Mouse (Mus musculus) heart, postnatal 10 days (tissue): Measurements from ENCODE around the gene 9430015G10Rik. TPM values are rescaled to one million over a fixed set of nuclear protein-coding genes. Genes with fewer than 3 reads are reported as not detected.
"Not testable (repeated sequence)": the region's sequence is repeated elsewhere in the genome, so short reads cannot be mapped to it uniquely, and the experiment has no call there.

ENCODE experiments used
- DNase-seq, 2 experiments: peaks; one replicate each; pipeline ENCODE4 v3.0.0; 2021
- intact Hi-C: fragments of 180-260 bp; cut with DNase I; formaldehyde crosslinking; loops from one replicate; pipeline ENCODE4 v1.15.1; 2025
- total RNA-seq, 2 experiments: library from RNA; stranded (reverse); gene quantifications; 2 replicates each; pipeline ENCODE4 v1.2.3; 2021

The 9430015G10Rik gene
- total RNA-seq, 2 experiments from 2014 or later: 5.6 to 6.1 TPM

DNA sequence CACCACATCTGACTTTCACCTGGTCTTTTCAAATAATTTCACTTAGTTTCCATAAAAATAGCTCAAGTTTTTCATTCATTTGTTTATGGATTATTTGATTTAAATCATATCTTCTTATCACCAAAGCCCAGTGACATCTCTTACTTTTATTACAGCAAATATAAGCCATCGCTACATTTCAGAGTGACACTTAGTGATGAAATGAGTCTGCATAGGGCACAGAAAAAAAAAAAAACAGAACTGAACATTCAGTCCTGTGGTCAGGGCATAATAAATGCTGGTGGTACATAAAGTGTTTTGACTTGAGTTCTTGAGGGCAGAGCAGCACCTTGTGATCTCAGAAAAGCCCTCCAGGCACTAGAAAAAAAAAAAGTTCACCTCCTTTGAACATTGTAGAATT is 13.6 kb upstream of the 9430015G10Rik start:
- intact Hi-C loops: no loop called here
- DNase-seq: no peak

- no peak for DNase-seq
- intact Hi-C loops: no loop called here
Measured at GRCm38 (mm10) chr4:156097770-156098366, 11.9 kb upstream of the 9430015G10Rik start.

GRCm38 (mm10) chr4:156099427-156099826 is 10.4 kb upstream of the 9430015G10Rik start:
- no peak for DNase-seq
- intact Hi-C loops: no loop called here

- intact Hi-C loops: loop anchor here (10.0 kb wide), 1 partner anchor 246 kb away; no protein-coding TSS in a partner anchor
- no peak for DNase-seq
Measured at GRCm38 (mm10) chr4:156100501-156100900, 9.3 kb upstream of the 9430015G10Rik start.

GRCm38 (mm10) chr4:156101481-156101903 is 8.3 kb upstream of the 9430015G10Rik start:
- intact Hi-C loops: loop anchor here (1.0 to 10.0 kb wide), 2 partner anchors 142 to 247 kb away; no protein-coding TSS in a partner anchor
- no peak for DNase-seq

GRCm38 (mm10) chr4:156103342-156103741 is 6.4 kb upstream of the 9430015G10Rik start:
- DNase-seq: no peak
- intact Hi-C loops: loop anchor here (10.0 kb wide), 1 partner anchor 249 kb away; no protein-coding TSS in a partner anchor

- intact Hi-C loops: loop anchor here (10.0 kb wide), 1 partner anchor 254 kb away; no protein-coding TSS in a partner anchor
- DNase-seq: peak; percentile 75
Measured at GRCm38 (mm10) chr4:156108606-156109546, 906 bp upstream of the 9430015G10Rik start.

- no peak for DNase-seq
- intact Hi-C loops: no loop called here
Measured at GRCm38 (mm10) chr4:156124077-156124476, 14.3 kb downstream of the 9430015G10Rik start.

- no peak for DNase-seq
- intact Hi-C loops: no loop called here
Measured at GRCm38 (mm10) chr4:156125393-156125792, 15.6 kb downstream of the 9430015G10Rik start.

DNA sequence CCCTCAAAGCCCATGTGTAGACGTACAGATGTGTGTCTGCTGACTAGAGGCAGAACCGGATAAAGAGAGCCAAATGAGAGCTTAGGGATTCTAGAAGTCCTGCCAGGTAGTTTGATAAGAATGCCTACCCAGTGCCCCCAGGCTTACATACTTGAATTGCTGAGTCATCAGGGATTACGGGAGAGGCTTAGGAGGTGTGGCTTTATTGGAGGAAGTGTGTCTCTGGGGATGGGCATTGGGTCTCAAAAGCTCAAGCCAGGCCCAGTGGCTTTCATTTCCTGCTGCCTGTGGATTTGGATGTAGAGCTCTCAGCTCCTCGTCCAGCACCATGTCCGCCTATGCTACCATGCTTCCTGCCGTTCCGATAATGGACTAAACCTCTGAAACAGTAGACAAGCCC is 17.1 kb downstream of the 9430015G10Rik start:
- intact Hi-C loops: no loop called here
- no peak for DNase-seq

DNA sequence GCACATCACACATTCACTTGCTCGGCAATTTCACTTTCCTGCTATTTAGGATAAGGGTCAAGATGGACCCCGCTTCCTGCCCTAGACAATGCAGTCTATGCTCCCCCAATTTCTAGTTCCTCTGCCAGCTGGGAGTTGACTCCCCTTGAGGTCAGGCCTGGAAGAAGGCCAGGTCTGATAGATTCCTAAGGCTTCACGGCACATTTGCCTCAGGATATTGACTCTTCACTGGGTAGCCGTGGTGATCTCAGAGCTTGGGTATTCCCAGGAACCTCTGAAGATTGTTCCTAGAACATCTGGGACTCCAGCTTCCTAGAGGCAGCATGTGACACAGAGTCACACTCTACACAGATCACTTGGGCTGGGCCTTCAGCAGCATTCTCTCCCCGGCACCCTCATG is 19.0 kb downstream of the 9430015G10Rik start:
- peak in 1 of 2 experiments; percentile 23 for DNase-seq
- intact Hi-C loops: no loop called here

GRCm38 (mm10) chr4:156130436-156130835 is 20.7 kb downstream of the 9430015G10Rik start, which contains the start of gene Rnf223:
TSS of gene Rnf223 (plus strand) at chr4:156130513.
- DNase-seq: no peak
- intact Hi-C loops: no loop called here

DNA sequence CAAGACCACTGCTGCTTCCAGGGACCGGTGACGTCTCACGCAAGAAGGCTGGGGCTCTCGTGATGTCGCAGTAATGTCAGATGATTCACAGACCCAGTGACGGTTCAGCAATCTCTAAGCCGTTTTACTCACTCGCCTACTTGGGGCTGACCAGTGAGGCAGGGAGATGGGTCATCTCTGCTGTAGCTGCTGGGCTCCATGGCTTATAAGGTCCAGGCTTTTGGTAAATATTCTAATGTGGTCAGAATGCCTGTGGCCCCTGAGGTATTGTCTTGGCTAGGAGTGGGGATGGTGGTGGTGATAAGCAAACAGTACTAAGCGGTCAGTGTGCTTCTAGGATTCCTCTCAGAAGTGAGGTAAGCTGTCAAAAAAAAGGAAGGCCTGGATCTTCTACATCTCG is 21.2 kb downstream of the 9430015G10Rik start:
- intact Hi-C loops: no loop called here
- no peak for DNase-seq

DNA sequence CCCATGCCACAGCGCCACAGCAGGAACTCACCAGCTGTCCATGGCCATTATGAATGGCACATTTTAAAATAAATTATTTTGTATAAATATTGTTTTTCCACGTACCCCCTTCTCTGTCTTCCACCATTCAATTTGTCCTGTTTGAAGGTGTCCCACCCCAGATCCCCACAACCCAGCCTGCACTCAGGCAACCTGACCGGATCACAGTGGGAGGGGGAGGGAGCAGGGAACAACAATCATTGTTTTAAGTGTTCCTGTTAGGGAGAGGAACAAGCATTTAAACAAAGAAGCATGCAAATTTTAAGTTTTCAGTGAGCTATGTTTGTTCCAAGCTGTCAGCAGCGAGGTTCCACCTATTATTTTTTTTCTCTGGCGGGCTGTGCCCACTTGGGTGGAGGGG is 23.6 kb downstream of the 9430015G10Rik start:
- DNase-seq: no peak
- intact Hi-C loops: no loop called here

DNA sequence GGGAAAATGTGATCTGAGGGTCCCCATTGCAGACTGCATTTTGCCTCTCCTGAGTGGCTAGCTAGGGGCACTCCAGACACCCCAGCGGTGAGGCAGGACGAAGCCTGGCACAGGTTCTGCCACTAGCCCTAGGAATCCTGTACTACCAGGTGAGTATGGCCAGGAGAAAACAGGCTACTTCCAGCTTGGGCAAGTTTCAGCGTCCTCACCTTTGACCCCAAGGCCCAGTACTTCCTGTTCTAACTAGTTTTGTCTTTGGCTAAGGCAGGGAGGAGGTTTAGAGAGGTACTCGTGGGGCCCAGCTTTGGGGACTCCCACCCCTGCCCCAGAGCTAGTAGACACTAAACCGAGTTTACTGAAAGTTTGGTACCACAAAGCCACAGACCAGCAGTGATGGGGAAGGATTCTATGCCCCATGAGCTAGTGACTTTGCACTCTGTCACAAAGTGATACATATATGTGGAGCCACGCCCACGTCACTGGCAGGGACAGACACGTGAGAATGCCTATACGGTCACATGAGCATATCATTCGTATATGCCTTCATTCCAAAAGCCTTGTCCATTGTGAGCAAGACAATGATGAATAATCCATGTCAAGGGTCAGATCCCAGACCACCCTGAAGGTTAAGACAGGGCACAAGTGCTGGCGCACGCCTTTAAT is 24.3 kb downstream of the 9430015G10Rik start:
- intact Hi-C loops: no loop called here
- DNase-seq: no peak

GRCm38 (mm10) chr4:156135112-156135511 is 25.3 kb downstream of the 9430015G10Rik start:
- intact Hi-C loops: no loop called here
- DNase-seq: no peak

- no peak for DNase-seq
- intact Hi-C loops: no loop called here
Measured at GRCm38 (mm10) chr4:156135801-156136200, 26.0 kb downstream of the 9430015G10Rik start.

- intact Hi-C loops: no loop called here
- no peak for DNase-seq
Measured at GRCm38 (mm10) chr4:156136285-156137100, 26.7 kb downstream of the 9430015G10Rik start.

GRCm38 (mm10) chr4:156150887-156151286 is 41.1 kb downstream of the 9430015G10Rik start:
- intact Hi-C loops: not testable (repeated sequence)

GRCm38 (mm10) chr4:156154771-156155170 is 45.0 kb downstream of the 9430015G10Rik start:
- intact Hi-C loops: no loop called here
- no peak for DNase-seq

More at GRCm38 (mm10) chr4:156150887-156151286, 41.1 kb downstream of the 9430015G10Rik start:
- not testable (repeated sequence) for DNase-seq
